ENCODE assay signal across 9 mouse cellular contexts in the genomic region with DNA sequence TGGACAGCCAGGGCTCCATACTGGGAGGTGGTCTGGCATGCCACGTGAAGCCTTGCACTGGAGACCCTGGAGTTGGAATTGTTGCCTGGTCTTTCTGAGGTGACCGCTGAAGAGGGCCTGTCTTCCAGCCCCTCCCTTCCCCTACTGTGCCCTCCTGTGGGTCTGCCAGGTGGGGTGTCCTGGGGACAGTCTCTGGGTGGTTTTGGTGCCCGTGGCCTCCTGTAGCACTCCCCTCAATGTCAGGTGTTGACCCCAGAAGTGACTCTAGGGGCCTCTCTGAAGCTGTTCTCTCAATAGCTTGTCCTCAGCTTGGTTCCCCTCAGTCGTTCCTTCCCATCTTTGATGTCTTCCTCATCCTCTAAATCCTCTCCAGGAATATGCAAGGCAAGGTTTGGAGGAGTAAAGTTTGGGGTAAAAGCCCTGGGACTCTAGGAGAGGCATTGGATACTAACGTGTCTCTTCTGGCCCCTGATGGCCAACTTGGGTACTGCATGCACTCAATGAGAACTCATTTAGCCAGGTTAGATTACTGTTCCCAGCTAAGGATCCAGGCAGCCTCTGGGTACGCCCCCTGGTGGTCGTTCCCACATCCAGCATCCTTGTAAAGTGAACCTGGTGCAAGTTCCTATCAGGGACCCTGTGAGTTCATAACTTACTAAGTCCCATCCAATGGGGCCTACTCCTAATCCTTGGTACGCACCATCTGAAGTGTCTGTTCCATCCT.
DNase-seq lines count a peak whose midpoint lies in the region; ATAC-seq and TF ChIP-seq lines count a peak whose summit lies in the region.
"Had no signal": no experiment of that assay in that cellular context is flagged by ENCODE, and none has a peak within 500 bp of the region (broad histone marks: within the 10 kb centered on the region; RNA-seq: fewer than 3 reads in every experiment).

No protein-coding gene starts in this region.

- peaks cover 72% of the 10 kb centered on the region for H3K36me3 ChIP-seq in heart, embryonic 15.5 days
- H3K36me3 ChIP-seq in liver, embryonic 12.5 days, result peaks cover 93% of the 10 kb centered on the region
- peaks cover 52% of the 10 kb centered on the region for H3K36me3 ChIP-seq in neural tube, embryonic 11.5 days (ENCODE audit: control insufficient read depth, insufficient read depth, low read length)
- H3K36me3 ChIP-seq in stomach, embryonic 16.5 days (ENCODE audit: control insufficient read depth, insufficient read depth, low read length), result peaks cover 28% of the 10 kb centered on the region

- peak; percentile 99 for TF ChIP-seq CTCF in brain, embryonic 14.5 days (IDR thresholded peaks at IDR 0.05; ENCODE audit: borderline replicate concordance, extremely low read depth, insufficient read depth, insufficient read length)

- ATAC-seq in heart, embryonic 15.5 days (replicated peaks; ENCODE audit: insufficient number of reproducible peaks, insufficient read depth, low FRiP score, low read depth), result peak; percentile 52
- peak; percentile 58 for ATAC-seq in liver, embryonic 12.5 days
- peak; percentile 55 for ATAC-seq in neural tube, embryonic 11.5 days (ENCODE audit: insufficient read depth, low FRiP score, low TSS enrichment)
- ATAC-seq in stomach, embryonic 16.5 days (ENCODE audit: insufficient read depth, low FRiP score), result peak; percentile 59; the same call in 1 of the 2 replicates

- H3K4me2 ChIP-seq in heart, embryonic 15.5 days, result no peak overlapping the region
- no peak overlapping the region for H3K4me2 ChIP-seq in liver, embryonic 12.5 days
- no peak overlapping the region for H3K4me2 ChIP-seq in neural tube, embryonic 11.5 days (ENCODE audit: low read depth)
- no peak overlapping the region for H3K4me2 ChIP-seq in stomach, embryonic 16.5 days (ENCODE audit: low read depth, low read length)

- WGBS in heart, embryonic 15.5 days, result 39% methylated on average over 8 of the region's 8 CpGs
- 34% methylated on average over 8 of the region's 8 CpGs for WGBS in liver, embryonic 12.5 days (ENCODE audit: insufficient replicate concordance)
- 39% methylated on average over 8 of the region's 8 CpGs for WGBS in neural tube, embryonic 11.5 days
- 37% methylated on average over 8 of the region's 8 CpGs for WGBS in stomach, embryonic 16.5 days

- TF ChIP-seq POLR2A in brain, embryonic 14.5 days (IDR thresholded peaks at IDR 0.05; ENCODE audit: borderline replicate concordance, extremely low read depth, insufficient read depth, insufficient read length, poor library complexity, severe bottlenecking), result no peak

- no peak overlapping the region for H3K27ac ChIP-seq in heart, embryonic 15.5 days
- H3K27ac ChIP-seq in liver, embryonic 12.5 days, result no peak overlapping the region
- no peak overlapping the region for H3K27ac ChIP-seq in neural tube, embryonic 11.5 days (ENCODE audit: low read depth, low read length)
- no peak overlapping the region for H3K27ac ChIP-seq in stomach, embryonic 16.5 days (ENCODE audit: low read length)

- H3K27me3 ChIP-seq in heart, embryonic 15.5 days, result no peaks in the 10 kb centered on the region
- no peaks in the 10 kb centered on the region for H3K27me3 ChIP-seq in liver, embryonic 12.5 days (replicated peaks)
- no peaks in the 10 kb centered on the region for H3K27me3 ChIP-seq in neural tube, embryonic 11.5 days (ENCODE audit: control insufficient read depth, insufficient read depth, low read length)
- H3K27me3 ChIP-seq in stomach, embryonic 16.5 days (ENCODE audit: control insufficient read depth, insufficient read depth, low read length), result no peaks in the 10 kb centered on the region

- H3K4me1 ChIP-seq in heart, embryonic 15.5 days (replicated peaks), result peaks cover 4% of the 10 kb centered on the region; the same call in 1 of the 2 replicates
- no peaks in the 10 kb centered on the region for H3K4me1 ChIP-seq in liver, embryonic 12.5 days
- no peaks in the 10 kb centered on the region for H3K4me1 ChIP-seq in neural tube, embryonic 11.5 days (ENCODE audit: control insufficient read depth, insufficient read depth, low read length)
- H3K4me1 ChIP-seq in stomach, embryonic 16.5 days (ENCODE audit: control insufficient read depth, insufficient read depth, low read length), result no peaks in the 10 kb centered on the region

- no peak overlapping the region for H3K9ac ChIP-seq in heart, embryonic 15.5 days
- H3K9ac ChIP-seq in liver, embryonic 12.5 days, result no peak overlapping the region
- H3K9ac ChIP-seq in neural tube, embryonic 11.5 days (ENCODE audit: low read length), result no peak overlapping the region
- 0 out of 2 replicates have a peak overlapping the region, but pooled peaks have one; percentile 0 for H3K9ac ChIP-seq in stomach, embryonic 16.5 days (ENCODE audit: low read length)

- no peak overlapping the region for H3K4me3 ChIP-seq in heart, embryonic 15.5 days
- no peak overlapping the region for H3K4me3 ChIP-seq in liver, embryonic 12.5 days
- H3K4me3 ChIP-seq in neural tube, embryonic 11.5 days (ENCODE audit: low read depth, low read length), result no peak overlapping the region
- no peak overlapping the region for H3K4me3 ChIP-seq in stomach, embryonic 16.5 days (replicated peaks; ENCODE audit: low read length)
- H3K4me3 ChIP-seq: erythroblast, embryonic 14.5 days had no signal

- peak; percentile 96 for DNase-seq in CD4-positive, CD25-positive, alpha-beta regulatory T cell, adult 2 months (ENCODE audit: low read depth, low spot score)
- DNase-seq in brain, embryonic 14.5 days (ENCODE audit: low read depth), result peak; percentile 97
- DNase-seq in fat pad, adult 2 months (ENCODE audit: extremely low read depth, low read depth, low spot score), result peak; percentile 31
- peak; percentile 95 for DNase-seq in kidney, postnatal 14 days
- peak; percentile 96 for DNase-seq in neural tube, embryonic 11.5 days (ENCODE audit: low spot score)

- H3K9me3 ChIP-seq in heart, embryonic 15.5 days (replicated peaks), result no peaks in the 10 kb centered on the region
- H3K9me3 ChIP-seq in liver, embryonic 12.5 days (replicated peaks), result no peaks in the 10 kb centered on the region
- no peaks in the 10 kb centered on the region for H3K9me3 ChIP-seq in neural tube, embryonic 11.5 days (ENCODE audit: control insufficient read depth, low read length)
- H3K9me3 ChIP-seq in stomach, embryonic 16.5 days (replicated peaks; ENCODE audit: control insufficient read depth, low read length), result peaks cover 4% of the 10 kb centered on the region; the same call in 1 of the 2 replicates

Comparison
In these comparisons a context has a peak if more than half of its experiments do, and no peak if none do; other contexts are left out.
1. DNase-seq: peak in every context shown above with its lines; median percentile 97 in brain, embryonic 14.5 days; 96 in CD4-positive, CD25-positive, alpha-beta regulatory T cell, adult 2 months; 96 in neural tube, embryonic 11.5 days; 95 in kidney, postnatal 14 days; 31 in fat pad, adult 2 months.